Mouse (Mus musculus): Measurements from ENCODE around the gene Rassf8.
A peak's percentile ranks its signal among the peaks of the same experiment; 100 is the strongest.

The Rassf8 gene

DNA sequence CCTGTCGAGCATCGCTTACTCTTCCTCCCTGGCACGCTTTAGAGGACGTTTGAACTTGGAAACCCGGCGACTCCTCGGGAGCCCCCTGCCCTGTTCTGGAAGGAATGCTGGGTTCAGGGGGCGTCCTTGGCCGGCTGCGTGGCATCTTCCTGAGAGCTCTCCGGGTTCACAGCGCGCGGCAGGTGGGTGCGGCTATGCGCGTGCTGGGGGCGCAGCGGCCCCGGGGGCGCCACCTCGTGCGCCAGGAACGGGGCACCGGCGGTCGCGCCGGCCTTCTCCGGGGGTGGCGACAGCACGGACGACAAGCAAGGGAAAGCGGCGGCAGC, 116.2 kb downstream of the Rassf8 start:
- DNase-seq (ENCODE audit: low spot score): no peak

DNA sequence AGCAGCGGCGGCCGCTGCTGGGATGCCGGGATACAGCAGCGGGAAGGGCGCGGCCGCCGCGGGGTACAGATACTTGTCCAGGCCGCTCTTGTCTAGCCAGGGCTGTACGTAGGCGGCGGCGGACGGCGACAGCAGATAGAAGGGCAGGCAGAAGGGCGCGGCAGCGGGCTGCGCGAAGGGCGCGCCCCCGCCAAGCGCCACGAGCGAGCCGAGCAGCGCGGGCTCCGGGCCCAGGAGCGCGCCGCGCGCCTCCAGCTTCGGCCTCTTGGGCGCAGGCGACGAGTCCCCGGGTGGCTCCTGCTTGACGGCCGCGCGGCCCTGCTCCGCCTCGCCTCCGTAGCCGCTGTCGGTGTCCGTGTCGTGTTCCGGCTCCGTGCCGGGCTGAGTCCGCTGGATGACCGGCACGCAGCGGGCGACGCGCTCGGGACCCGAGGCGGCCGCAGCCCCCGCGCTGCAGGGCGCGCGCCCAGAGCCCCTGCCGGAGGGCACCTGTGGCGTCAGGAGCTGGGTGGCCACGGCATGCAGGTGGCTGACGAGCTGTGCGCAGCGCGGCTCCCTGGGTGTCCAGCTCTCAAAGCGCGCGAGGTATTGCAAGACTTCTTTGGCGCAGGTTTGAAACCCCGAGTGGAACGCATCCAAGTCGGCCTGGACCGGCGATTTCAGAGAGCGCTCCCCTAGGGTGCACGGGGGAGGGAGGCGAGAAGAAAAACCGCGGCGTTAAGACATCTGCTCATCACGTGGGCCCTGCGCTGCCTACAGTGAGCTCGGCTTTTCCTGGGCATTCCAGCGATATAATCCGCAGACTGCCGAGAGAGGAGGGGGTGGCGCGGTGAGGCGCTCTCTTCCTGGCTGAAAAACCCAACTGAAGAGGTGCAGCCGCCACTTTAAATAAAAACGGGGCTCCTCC, 116.8 kb downstream of the Rassf8 start:
- peak; percentile 48 for DNase-seq (ENCODE audit: low spot score)

DNA sequence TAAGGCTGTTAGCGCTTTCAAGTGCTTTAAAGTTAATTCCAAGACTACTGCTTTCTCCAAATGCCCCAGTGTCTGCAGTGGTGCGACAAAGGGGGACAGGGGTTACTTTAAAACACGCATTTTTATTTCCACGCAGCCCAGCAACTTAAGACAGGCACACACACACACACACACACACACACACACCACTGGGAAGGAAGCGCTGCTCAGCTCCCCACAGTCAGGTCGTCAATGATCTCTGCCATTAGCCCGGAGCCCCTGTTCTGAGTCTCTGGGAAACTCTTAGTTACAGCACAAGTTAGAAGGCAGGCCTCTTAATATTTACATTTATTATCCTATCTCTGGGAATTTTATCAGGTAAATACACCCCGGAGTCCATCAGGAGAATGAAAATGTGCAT, 117.6 kb downstream of the Rassf8 start:
- DNase-seq (ENCODE audit: low spot score): no peak

DNA sequence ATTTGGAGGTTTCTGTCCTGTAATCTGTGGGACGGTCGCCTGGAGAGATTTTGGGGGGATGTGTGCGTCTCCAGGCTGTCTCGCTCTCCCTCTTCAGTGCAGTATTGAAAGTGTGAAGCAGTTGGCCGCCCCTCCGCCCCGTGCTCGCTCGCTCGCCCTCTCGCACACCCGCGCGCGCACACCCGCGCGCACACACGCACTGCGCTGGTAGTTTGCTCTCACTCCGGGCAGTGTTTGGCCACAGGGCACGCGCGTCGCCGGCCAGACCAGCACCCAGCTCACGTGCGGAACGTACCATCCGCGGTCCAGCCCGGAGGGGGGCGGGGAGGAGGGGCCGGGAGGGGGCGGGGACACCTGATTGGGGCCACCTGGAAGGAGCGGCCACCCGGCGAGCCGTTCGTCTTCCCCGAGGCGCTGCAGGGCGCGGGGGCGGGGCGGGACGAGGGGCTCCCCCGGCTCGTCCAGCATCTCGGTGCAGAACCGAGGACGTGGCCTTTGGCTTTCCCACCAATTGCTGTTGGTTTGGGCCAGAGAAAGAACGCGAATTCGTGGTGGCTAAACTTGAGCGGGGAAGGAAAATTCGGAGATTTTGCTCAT, 118.8 kb downstream of the Rassf8 start, which contains the start of gene Bhlhe41:
Bhlhe41 (minus strand) TSS at position 270 of the 597 bp plus-strand sequence.
- DNase-seq (ENCODE audit: low spot score): peak; percentile 68

DNA sequence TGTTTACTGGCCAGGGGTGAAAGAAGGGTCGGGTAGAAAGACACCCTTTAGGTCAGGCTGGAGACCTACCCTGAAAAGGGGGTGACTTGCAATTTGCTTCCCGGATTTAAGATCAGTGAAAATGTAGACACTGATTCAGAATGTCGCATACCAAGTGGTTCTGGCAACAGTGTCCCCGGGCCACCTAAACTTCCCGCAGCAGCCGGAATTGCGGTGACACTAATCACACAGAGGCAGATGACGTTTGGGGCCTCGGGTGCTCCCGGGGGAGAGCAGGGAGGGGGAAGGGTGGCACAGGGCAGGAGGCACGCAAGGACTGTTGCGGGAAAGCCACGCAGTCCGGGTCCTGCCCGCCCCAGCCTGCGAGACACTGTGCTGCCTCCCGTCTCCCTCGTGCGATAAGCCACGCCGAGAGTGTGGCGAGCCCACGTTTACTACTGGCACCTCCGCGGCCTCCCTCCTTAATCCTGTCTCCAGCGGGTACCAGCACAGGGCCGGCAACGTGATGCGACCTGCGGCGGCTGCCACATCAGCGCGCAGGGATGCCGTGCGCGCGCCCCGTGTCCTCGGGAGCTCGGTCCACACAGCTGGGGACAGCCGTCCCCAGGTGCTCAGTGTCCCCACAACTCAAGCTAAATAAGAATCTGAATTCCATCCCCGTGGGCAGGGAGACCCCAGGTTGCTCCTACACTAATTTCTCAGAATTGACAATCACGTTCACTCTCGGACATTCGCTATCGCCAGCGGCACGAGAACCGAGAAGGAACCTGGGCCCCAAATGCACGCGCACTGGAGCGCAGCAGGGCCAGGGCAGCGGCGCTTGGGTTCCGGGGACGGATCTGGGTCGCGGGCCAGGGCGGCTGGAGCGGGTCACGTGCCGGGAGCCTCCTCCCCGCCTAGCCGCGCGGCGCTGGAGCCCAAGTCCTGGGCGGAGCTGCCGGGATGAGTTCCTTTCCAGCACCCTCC, 119.6 kb downstream of the Rassf8 start:
- peak; percentile 84 for DNase-seq (ENCODE audit: low spot score)

DNA sequence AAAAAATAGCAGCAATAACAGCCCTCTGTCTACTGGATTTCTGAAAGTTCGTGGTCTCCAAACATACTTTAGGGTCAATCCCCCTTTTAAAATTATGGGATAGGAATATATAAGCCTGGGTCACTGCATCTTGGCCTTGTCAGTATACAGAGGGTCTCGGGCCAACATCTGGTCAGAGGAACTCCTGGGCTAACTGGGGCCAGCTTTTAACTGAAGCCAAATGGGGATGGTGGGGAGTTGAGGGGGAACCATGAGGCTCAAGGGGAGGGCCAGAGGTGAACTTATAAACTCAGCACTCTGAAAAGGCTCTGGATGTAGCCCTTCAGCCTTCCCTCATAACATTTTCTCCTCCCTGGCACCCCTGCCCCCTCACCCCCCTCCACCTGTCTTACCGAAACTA, 120.6 kb downstream of the Rassf8 start:
- no peak for DNase-seq (ENCODE audit: low spot score)

Data from ovary, adult 18-20 months (tissue).